Mouse (Mus musculus): Measurements from ENCODE around the gene Socs1. TPM values are rescaled to one million over a fixed set of nuclear protein-coding genes. Genes with fewer than 3 reads are reported as not detected.

Socs1 gene
- total RNA-seq, 2 experiments from 2014 or later, result 0.52 to 1.0 TPM

DNA sequence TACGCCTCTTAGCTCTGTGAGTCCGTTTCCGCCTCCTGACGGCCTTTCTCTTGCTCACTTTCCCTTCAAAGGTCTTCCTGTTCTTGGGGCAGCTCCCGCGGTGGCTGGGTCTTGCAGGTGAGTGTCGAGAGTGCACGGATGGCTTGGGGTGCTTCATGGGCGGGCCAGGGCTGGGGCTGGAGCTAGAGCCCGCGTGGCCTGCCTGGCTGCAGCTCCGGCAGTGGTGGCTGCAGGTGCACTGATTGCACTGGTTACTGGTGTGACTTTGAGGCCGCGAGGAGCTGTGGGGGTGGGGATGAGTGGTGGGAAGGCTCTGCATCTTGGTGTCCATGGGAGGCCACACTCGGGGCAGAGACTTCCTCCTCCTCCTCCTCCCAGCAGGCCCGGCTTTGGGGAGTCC is 2.9 kb upstream of the Socs1 start, which contains the start of gene Tnp2:
Gene Tnp2 (minus strand): TSS at position 390 of the 400 bp plus-strand sequence.
- intact Hi-C loops (cut with DNase I), result loop anchor here (5.0 to 10.0 kb wide), 2 partner anchors 123 to 161 kb away; no protein-coding TSS in a partner anchor
- DNase-seq (ENCODE audit: low spot score in 2 of 2), result no peak

DNA sequence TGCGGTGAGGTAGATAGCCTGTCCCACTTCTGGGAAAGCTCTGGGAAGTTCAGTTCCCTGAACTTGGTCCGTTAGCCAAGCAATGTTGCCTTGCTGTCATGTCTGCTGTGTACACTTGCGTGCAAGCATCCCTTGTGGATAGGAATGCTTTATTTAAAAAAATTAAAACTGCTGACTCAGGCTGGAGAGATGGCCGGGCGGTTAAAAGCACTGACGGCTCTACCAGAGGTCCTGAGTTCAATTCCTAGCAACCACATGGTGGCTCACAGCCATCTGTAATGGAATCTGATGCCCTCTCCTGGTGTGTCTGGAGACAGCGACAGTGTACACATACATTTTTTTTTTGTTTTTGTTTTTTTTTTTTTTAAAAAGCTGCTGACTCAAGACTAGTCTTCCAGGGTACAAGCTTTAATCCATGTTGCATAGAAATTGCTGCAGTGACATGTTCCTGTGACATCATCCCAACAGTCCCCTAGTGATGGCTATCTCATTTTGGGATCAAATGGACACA is 2.3 kb upstream of the Socs1 start:
- no peak for DNase-seq (ENCODE audit: low spot score in 2 of 2)
- intact Hi-C loops (cut with DNase I), result loop anchor here (5.0 to 10.0 kb wide), 2 partner anchors 123 to 160 kb away; no protein-coding TSS in a partner anchor

DNA sequence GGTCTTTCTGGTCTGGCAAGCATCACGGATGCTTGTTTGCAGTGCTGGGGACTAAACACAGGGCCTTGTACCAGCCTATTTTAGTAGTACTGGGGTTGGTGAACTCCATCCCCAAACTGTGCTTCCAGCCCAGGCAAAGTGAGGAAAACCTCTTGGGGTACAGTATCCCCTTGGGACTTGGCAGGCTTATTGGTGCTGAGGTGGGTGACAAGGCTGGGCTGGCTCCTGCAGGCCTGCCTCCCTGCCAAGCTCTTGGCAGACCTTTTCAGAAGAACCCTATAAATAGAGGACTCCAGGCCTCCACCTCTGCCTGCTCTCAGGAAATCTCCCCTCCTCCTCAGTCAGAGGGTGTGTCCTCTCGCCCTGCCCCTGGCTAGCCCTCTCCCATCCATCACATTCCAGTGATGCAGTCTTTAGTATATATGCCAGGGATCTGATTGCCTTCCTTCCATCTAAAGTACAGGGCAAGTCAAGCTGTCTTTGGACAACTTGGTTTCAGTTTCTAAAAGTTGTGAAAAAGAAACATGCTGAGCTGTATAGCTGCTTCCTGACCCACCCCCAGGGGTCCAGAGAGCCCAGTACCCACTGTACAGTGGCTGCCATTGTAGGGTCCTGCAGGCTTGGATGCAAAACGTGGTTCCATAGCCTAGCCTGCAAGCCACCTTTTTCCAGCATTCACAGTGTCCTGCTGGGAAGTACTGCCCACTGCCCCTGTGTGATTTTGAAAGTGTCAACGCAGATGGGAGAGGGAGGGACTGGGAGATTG is 1.6 kb upstream of the Socs1 start:
- no peak for DNase-seq (ENCODE audit: low spot score in 2 of 2)
- intact Hi-C loops (cut with DNase I), result loop anchor here (5.0 to 10.0 kb wide), 2 partner anchors 122 to 160 kb away; no protein-coding TSS in a partner anchor

DNA sequence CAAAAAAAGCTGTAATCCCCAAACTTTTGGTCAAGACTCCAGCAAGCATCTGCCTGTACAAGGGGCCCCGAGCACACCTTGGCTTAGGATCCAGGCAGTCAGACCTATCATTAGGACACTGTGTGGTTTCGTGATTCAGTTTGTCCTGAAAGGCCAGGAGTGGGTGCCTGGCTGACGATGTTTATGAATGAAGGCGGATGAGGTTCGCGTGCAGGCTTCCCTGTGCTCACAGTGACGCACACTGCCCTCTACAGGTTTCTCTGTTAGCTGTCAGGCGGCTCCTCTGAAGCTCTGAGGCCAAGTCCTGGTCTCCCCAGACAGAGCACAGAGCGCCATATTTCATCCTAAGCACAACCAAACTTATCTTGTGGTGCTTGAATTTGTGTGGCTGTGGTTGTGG is 952 bp upstream of the Socs1 start:
- intact Hi-C loops (cut with DNase I), result loop anchor here (5.0 to 10.0 kb wide), 2 partner anchors 121 to 159 kb away; no protein-coding TSS in a partner anchor
- peak; percentile 72 to 73 for DNase-seq (ENCODE audit: low spot score in 2 of 2)

DNA sequence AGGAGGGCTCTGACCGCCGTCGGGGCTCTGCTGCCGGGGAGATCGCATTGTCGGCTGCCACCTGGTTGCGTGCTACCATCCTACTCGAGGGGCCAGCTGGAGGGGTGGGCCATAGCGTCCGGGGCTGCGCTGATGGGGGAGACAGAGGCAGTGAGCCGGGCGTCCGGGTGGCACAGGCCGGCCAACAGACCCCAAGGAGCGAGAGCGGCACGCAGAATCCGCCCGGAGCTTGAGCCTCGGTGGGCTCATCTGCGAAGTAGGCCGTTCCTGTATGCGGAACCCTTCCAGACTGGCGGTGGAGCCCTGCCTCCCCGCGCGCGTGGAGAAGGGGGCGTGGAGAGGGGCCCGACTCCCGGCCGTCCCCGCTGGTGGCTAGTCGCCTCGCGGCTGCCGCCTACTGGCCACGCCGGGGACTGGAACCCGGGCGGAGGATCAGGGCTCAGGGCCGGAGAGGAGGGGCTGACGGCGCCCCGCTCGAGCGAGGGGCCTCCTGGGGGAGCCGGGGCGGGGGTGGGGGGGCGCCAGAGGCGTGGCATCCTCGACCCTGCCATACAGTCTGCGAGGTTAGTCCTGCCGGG is 454 bp downstream of the Socs1 start:
- peak; percentile 81 to 82 for DNase-seq (ENCODE audit: low spot score in 2 of 2)
- intact Hi-C loops (cut with DNase I), result loop anchor here (2.0 to 10.0 kb wide), 3 partner anchors 120 to 214 kb away; no protein-coding TSS in a partner anchor

DNA sequence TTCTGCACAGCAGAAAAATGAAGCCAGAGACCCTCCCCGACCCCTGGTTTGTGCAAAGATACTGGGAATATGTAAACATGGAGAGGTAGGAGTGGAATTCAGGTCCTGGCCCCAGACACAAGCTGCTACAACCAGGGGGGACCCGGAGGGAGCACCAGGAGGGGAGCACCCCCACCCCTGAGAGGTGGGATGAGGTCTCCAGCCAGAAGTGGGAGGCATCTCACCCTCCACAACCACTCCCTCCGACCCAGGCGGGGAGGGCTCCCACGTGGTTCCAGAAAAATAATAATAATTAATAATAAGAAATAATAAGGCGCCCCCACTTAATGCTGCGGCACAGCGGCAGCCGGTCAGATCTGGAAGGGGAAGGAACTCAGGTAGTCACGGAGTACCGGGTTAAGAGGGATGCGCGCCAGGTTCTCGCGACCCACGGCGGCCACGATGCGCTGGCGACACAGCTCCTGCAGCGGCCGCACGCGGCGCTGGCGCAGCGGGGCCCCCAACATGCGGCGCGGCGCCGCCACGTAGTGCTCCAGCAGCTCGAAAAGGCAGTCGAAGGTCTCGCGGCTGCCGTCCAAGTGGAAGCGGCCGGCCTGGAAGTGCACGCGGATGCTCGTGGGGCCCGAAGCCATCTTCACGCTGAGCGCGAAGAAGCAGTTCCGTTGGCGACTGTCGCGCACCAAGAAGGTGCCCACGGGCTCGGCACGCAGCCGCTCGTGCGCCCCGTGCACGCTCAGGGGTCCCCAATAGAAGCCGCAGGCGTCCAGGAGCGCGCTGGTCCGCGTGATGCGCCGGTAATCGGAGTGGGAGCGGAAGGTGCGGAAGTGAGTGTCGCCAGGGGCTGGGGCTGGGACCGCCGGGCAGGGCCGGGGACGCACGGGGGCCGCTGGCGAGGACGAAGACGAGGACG is 1.2 kb downstream of the Socs1 start:
- intact Hi-C loops (cut with DNase I), result loop anchor here (2.0 to 10.0 kb wide), 2 partner anchors 119 to 213 kb away; no protein-coding TSS in a partner anchor
- DNase-seq (ENCODE audit: low spot score in 2 of 2), result peak; percentile 33 to 35

DNA sequence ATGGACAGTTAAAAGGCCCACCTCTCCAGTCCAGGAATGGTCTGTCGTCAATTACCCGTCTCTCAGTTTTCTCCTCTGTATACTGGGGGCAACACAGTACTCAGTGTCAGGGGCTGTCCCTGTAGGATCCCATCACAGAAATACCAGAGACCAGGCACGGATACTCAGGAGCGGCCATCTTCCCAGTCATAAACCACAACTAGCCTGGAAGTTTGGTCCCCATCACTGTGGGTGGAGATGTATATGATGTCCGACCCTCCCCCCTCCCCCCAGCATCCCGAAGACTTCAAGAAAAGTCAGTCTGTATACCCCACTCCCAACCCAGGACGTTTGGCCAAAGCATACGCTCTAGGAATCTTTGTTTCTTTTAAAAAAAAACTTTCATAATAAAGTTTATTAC is 1.9 kb downstream of the Socs1 start:
- intact Hi-C loops (cut with DNase I), result loop anchor here (10.0 kb wide), 1 partner anchor 119 kb away; no protein-coding TSS in a partner anchor

DNA sequence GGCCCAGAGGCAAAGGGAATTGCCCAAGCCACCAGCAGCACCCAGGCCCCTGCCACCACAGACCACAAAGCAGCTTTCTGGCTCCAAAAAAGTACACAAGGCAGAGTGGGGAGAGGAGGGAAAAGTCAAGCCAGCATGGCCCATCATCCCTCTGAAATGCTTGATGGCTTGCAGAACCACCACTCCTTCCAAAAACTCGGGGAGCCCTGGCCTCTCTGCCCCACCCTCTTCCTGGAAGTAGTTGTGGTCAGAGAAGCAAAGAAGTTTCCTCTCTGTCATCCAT is 2.2 kb downstream of the Socs1 start:
- no peak for DNase-seq (ENCODE audit: low spot score in 2 of 2)
- intact Hi-C loops (cut with DNase I), result loop anchor here (10.0 kb wide), 1 partner anchor 118 kb away; no protein-coding TSS in a partner anchor

More for the DNA sequence above, 1.9 kb downstream of the Socs1 start:
- DNase-seq (ENCODE audit: low spot score in 2 of 2), result no peak

DNA sequence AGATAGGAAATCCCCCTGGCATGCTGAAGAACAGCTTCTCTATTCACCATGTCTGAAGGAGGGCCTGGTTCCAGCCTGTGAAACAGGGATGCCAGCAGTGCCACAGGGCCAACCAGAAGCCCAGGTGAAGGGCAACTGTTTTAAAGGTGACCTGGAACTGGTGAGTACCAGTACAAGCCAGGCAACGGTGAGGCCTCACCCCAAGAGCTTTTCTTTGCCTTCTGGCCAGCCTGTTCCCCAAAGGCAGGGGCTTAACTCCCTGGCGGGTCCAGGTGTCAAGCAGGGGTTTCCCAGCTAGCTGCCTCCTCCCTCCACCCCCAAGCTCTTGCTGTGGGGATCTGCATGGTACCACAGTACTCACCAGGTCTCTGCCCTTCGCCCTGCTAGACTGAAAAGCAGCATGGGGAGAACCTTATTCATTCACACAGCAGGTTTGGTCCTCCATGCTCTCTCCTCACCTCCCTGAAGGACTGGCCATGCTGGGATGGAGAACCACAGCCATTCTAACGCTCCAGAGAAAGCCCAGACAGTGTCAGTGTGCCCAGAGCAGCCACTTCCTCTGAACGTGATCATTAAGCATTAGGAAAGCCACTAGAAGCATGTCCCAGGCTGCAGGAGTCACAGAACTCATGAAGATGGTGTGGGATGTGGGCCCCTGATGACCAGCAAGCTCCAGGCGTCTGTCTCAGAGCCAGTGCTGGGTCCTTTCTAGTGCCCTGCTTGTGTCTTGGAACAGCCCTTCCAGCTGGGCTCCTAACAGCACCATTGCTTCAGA is 2.8 kb downstream of the Socs1 start:
- DNase-seq (ENCODE audit: low spot score in 2 of 2), result no peak
- intact Hi-C loops (cut with DNase I), result loop anchor here (10.0 kb wide), 1 partner anchor 118 kb away; no protein-coding TSS in a partner anchor

DNA sequence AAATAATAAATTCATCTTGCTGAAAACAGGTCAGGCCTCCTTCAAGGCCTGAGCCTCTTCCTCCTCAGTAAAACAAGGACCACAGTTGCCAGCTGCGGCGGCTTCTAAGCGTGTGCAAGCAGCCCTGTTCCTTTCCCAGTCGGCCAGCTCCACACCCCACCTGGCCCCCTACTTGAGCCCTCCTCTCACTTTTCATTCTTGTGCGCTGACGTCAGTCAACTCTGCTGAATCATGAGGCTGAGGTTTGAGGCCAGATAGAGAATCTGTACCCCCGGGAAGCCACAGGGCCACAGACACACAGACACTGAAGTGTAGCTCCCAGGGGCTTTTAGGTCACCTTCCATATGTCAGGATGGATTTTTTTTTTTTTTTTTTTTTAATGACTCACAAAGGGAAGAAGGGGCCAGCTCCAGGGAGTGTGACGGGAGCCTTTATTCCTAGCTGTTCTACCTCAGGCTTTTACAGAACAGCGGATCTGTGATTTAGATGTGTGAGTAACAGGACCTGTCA is 3.4 kb downstream of the Socs1 start:
- intact Hi-C loops (cut with DNase I), result loop anchor here (10.0 kb wide), 1 partner anchor 117 kb away; no protein-coding TSS in a partner anchor
- no peak for DNase-seq (ENCODE audit: low spot score in 2 of 2)

DNA sequence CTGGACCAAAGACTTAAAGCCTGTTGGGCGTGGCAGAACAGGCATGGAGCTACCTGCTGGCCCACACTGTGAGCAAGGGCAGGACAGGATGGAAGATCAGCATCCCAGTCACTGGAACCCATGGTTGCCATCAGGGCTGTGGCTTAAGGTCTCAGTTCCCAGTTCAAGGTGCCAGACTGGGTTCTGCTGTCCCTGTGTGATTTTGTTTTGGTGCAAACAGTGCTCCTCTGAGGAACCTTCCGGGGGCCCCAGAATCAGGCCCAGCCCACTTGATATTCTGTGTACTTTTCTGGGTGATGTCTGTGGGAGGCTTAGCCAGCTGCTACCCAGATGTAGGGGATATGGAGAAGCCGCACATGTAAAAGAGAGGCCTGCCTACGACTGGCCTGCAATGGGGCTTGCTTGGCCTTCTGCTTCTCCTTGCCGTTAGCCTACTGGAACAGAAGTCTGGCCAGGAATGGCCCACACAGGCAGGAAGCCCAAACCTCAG is 4.7 kb downstream of the Socs1 start:
- DNase-seq (ENCODE audit: low spot score in 2 of 2), result no peak
- intact Hi-C loops (cut with DNase I), result loop anchor here (10.0 kb wide), 1 partner anchor 116 kb away; no protein-coding TSS in a partner anchor

DNA sequence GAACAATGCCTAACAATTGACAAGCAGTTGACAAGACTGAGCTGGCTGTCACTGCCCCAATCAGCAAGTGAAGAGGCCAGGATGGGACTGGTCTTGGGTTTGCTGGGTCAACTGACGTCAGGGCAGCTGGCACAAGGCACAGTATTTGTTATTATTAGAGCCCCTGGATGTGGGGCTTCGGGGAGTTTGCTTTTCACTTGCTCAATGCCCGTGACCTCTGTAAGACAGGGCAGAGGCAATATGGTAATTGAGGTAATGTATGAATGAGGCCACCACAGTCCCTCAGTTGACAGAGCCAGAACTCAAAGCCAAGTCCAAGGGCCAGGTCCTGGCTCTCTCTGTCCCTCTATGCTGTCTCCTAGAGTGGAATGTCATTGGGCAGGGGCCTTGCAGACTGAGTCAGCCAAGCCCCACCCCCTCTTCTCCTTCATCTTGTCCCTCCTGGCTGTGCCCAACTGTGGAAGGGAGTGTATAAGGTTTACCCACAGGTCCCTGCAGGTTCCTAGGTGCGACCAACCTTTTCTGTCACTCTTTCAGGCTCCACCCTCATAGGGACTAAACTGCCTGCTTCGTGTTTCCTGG is 7.7 kb downstream of the Socs1 start:
- no peak for DNase-seq (ENCODE audit: low spot score in 2 of 2)

DNA sequence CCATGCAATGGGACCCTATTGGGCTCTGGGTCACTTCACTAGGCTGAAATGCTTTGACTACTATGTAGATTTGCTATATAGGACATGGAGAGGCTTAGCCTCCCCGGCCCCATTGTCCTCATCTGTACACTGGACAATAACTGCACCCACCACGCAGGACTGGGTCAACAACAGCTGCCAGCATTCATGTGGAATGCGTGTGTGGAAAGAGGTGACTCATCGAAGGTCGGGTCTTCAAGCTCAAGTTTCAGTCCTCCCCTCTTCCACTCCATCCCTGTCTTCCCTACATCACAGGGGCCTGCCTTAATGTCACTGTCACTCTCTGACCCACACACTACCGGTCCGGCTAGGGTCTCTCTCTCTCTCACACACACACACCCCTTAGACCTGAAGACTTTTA is 9.0 kb downstream of the Socs1 start:
- DNase-seq (ENCODE audit: low spot score in 2 of 2), result no peak
- intact Hi-C loops (cut with DNase I), result no loop called here

More for the DNA sequence above, 7.7 kb downstream of the Socs1 start:
- intact Hi-C loops (cut with DNase I), result no loop called here

DNA sequence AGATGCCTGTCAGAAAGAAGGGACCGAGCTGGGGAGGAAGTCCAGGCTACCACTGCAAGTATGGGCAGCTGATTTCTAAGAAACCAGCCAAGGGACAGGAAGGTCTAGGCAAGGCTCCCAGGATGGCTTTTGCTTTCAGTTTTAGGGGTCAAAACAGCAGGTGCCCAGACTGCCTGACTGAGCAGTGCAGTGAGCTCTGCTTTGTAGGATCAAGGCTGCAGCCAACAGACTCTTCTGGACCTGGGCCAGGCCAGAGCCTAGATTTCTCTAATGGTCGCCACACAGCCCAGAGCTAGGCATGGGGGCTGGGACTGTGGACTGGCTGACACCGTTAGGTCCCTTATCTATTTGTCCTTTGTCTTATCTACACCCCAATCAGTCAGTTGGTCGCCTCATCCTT is 10.6 kb downstream of the Socs1 start:
- intact Hi-C loops (cut with DNase I), result no loop called here
- DNase-seq (ENCODE audit: low spot score in 2 of 2), result no peak

DNA sequence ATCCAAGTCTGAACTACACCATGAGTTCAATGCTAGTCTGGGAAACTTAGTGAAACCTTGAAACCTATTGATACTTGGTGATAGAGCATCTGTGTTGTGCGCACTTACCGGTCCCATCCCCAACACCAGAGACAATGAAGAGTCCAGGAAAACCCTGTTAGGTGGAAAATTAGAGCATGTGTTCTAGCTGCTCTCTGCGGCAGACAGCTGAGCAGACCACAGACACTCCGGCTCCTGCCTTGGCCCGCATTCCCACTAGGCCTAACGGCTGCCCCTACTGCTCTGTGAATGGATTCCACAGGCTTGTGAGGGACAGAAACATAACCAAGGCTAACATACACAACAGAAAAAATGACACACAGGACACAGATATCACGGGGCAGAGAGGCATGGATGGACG is 11.8 kb downstream of the Socs1 start:
- DNase-seq (ENCODE audit: low spot score in 2 of 2), result no peak
- intact Hi-C loops (cut with DNase I), result no loop called here

DNA sequence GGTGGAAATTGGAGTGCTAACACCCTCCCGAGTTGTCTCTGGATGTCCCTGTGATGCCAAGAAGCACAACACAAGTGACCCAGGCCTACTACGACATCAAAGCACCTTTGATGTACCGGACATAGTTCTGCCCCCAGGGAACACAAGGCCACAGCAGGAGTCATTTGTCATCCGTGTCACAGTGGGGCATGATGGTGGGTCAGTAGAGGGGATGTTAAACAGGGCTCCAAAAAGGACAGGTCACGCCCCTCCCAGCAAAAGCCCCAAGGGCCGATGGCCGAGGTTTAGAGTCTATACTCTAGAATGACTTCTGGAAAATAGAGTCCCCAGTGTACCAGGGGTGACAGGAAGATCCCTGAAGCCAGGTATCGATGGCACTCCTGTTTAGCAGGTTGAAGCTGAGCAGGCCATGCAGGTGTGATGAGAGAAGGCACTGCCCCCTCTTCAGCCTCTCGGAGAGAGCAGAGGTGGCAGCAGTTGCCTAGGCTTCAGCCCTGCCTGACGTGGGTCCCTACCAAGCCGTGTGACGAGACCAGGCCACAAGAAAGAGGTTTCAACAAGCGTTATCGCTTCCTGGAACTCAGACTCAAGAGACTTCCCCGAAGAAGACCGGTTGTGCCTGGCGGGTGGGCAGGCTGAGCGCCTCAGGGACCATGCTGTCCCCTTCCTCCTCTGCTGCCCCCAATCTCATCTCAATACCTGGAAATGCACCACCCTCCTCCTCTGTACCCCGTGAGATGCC is 13.4 kb downstream of the Socs1 start:
- intact Hi-C loops (cut with DNase I), result no loop called here
- DNase-seq (ENCODE audit: low spot score in 2 of 2), result no peak
